Mouse (Mus musculus) c-Kit-positive CD71-positive TER-119-negative erythroid progenitor cells, embryonic 14.5 days (primary cell): ENCODE results near the gene Slc5a4b.

ENCODE experiments used
- DNase-seq: peaks from one replicate; pipeline ENCODE4 v3.0.0-alpha.2; 2013; ENCODE audit warnings: low read depth

Slc5a4b gene

DNA sequence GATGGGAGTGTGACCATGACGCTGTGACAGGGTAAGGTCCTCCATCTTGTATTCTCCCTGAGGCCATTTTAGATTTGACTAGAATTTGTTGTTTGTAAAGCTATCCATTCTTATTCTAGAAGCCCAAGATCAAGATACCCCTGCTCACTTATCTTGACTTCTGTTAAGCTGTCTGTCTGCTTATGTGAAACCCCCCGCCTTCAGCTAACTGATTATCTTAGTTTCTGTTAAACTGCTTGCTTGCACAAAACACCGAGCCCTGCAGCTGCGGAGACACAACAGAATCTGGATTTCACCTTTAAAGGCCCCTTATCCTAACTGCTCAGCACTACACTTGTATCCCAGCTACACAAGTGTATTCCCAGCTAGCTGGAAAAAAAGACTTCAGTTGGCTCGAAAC lies 73.8 kb downstream of the Slc5a4b start:
- DNase-seq = no peak

- DNase-seq = no peak
Observed at GRCm38 (mm10) chr10:76035277-76035676, 75.5 kb downstream of the Slc5a4b start.

DNA sequence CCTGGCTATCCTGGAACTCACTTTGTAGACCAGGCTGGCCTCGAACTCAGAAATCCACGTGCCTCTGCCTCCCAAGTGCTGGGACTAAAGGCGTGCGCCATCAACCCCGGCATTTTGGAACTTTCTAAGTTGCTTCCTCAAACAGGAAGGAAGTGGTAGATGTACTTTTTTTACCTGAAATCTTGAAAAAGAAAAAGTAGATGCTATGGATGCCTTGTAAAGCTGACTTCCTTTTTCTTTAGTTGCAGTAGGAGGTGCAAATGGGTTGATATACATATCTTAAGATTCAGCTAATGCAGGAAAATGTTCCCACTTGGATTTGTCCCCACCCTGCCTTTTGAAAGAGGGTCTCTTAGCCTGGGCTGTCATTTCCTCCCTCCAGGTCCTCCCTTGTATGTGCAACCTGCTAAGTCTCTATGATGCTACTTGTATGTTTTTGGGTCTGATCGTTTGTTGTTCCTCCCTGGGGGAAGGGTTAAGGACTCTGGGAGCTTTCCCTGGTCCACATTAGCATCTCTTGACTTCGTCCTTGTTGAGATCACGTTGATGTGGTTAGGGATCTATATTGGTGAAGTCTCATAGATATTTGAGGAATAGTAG lies 76.7 kb downstream of the Slc5a4b start:
- no peak for DNase-seq

GRCm38 (mm10) chr10:76033119-76033455 lies 77.7 kb downstream of the Slc5a4b start:
- DNase-seq = no peak

GRCm38 (mm10) chr10:76032402-76033118 lies 78.2 kb downstream of the Slc5a4b start, which contains the start of gene Zfp280b:
TSS of gene Zfp280b (plus strand) at chr10:76032650.
- peak; percentile 91 for DNase-seq

- DNase-seq = peak; percentile 16
Observed at GRCm38 (mm10) chr10:76031511-76032401, 79.0 kb downstream of the Slc5a4b start.

- DNase-seq = no peak
Observed at GRCm38 (mm10) chr10:76030496-76030895, 80.3 kb downstream of the Slc5a4b start.

DNA sequence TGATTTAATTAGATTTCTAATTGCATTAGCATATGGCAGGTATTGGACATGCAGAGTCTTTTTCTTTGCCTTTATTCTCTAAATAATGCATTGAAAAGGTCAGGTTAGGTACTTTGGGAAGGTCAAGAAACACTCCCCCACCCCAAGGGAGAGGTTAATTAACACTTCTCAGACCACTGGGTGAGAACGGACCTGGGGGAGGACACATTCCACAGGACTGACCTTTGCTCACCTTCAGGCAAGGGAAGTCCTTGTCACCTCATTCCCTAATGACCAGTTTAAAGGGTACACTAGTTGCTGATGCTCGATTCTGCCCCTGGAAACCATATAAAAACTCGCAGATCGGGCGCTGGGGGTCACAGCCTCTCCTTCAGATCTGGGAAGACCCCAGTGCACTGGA lies 81.5 kb downstream of the Slc5a4b start:
- DNase-seq = no peak

- no peak for DNase-seq
Observed at GRCm38 (mm10) chr10:76028396-76028795, 82.4 kb downstream of the Slc5a4b start.

DNA sequence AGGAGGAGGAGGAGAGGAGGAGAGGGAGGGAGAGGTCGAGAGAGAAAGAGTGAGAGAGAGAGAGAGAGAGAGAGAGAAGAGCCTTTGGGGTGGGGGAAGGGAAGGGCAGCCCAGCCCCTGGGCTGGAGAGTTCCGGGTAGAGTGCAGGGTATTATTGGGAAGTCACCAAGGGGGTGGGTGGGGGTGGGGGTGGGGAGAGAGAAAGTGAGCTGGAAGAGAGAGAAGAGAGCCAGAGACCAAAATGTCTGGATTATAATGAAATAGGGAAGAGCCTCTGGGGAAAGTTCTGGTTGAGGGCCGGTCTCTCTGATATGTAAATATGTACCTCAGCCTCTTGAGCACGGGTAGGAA lies 82.8 kb downstream of the Slc5a4b start:
- no peak for DNase-seq

DNA sequence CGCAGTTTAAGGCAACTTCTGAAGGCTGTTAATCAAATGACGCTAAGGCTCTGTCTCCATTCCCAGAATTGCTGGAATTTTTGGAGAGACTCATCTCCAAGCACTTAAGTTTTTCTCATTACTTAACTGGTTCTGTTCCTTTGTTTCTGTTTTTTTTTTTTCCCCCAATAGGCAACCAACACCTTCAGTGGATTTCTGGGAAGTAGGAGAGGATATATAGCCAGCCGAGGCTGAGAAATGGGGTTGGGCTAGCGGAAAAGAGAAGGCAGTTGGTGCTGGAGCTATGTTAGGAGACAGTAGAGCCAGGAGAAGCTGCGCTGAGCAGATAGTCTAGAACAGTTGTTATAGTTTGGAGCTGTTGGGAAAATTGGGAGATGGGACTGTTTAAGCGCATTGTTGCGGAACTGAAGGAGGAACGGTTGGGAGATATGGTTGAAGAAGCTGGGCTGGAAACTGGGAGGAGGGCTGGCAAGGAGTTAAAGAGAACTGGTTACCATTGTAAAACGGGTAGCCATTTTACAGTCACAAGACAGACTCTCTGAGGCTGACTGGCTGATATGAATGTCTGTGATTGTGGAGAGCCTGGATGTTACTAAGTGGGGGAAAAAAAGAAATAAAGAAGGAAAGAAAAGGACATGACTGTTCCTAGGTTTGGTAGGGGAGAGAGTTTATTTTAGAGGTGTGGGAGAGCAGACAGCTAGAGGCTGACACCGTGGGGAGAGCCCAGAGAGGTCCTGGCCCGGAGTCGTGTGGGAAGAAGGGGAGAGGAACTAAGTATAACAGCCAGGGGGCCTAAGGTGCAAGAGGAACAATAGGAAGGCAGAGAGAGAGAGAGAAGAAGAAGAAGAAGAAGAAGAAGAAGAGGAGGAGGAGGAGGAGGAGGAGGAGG lies 83.4 kb downstream of the Slc5a4b start:
- no peak for DNase-seq

- no peak for DNase-seq
Observed at GRCm38 (mm10) chr10:76025470-76026190, 85.1 kb downstream of the Slc5a4b start.

DNA sequence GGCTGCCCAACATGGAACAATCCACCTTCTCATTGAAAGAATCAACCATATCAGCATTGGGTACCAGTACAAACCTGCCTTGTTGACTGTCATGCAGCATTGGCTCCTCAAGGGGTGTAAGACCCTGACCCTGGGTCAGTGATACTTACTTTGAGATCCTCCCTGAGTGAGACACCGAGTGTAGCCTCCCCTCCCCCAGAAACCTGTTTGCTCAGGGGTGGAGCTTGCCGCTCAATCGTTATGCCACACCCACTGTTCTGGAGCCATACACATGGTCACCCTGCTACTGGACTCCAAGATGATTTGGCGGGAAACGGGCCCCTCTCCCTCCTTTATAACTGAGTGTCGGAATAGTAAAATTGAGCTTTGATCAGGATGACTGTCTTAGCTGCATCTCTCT lies 86.8 kb downstream of the Slc5a4b start:
- no peak for DNase-seq

DNA sequence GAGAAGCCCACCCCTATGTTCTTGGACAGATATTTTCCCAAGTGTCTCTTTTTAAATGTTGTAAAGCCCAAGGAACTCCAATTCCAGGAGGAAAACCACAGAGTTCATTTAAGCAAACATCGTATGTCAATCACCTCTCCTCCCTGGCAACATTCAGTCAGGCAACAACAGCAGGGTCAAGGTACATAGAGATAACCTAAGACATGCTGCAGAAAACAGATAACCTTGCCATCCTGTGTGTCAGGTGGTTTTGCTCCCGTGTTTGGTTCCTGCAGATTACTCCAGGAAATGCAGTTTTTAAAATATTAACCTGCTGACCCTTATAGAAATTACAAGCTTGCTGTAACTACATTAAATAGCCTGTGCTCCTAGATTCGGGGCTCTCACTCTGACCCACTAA lies 89.0 kb downstream of the Slc5a4b start:
- no peak for DNase-seq

- DNase-seq = no peak
Observed at GRCm38 (mm10) chr10:76016886-76017285, 93.9 kb downstream of the Slc5a4b start.

DNA sequence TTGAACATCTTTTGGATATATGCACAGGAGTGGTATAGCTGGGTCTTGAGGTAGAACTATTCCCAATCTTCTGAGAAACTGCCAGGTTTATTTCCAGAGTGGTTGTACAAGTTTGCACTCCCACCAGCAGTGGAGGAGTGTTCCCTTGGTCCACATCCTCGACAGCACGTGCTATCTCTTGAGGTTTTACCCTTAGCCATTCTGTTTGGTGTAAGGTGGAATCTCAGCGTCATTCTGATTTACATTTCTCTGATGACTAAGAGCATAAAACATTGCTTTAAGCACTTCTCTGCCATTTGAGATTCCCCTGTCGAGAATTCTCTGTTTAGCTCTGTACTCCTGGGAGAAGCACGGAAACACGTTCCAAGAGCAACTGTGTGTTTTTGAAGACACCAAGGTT lies 97.8 kb downstream of the Slc5a4b start:
- DNase-seq = no peak

DNA sequence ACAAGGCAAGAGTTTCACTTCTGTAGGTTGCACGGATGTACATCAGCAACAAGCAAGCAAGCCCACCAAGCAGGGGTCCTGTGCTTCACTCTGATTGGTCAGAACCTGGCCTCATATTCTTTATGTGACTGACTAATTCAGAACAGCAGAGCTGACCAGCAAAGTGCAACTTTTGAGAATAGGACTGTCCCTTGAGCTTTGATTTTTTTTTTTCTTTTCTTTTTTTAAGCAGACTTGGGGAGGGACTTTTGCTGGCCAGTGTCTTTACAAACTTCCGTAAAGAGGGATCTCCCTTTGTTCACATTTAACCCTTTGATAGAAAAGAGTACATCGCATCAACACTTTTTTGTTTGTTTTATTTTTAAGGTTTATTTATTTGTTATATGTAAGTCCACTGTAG lies 100.9 kb downstream of the Slc5a4b start:
- DNase-seq = no peak
